Mouse (Mus musculus): ENCODE results near the gene Gm20518. TPM values are rescaled to one million over a fixed set of nuclear protein-coding genes. Genes with fewer than 3 reads are reported as not detected.

Gene Gm20518
- total RNA-seq (2021) = 1 to 10 TPM; 2.4 to 2.7 TPM

DNA sequence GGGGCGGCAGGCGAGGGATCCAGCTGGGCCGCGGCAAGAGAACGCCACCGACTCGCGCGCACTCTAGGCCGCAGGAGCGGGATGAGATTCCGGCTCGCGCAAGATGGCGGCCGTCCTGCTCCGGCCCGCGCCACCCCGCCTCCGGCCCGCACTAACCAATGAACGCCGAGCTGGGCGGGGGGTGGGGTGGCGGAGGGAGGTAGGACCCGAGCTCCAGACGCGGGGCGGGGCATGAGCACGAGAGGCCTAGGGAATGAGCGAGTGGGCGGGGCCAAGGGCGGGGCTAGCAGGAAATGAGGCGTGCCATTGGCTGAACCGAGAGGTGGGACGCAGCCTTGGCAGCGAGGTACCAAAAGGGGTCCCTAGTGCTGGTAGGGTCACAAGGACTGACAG, at the start of gene Gm20518:
Gene Gm20518 (minus strand): TSS at position 105 of the 393 bp plus-strand sequence.
- DNase-seq (ENCODE audit: extremely low spot score in 1 of 2, low spot score in 1 of 2) = peak; percentile 91 to 95

DNA sequence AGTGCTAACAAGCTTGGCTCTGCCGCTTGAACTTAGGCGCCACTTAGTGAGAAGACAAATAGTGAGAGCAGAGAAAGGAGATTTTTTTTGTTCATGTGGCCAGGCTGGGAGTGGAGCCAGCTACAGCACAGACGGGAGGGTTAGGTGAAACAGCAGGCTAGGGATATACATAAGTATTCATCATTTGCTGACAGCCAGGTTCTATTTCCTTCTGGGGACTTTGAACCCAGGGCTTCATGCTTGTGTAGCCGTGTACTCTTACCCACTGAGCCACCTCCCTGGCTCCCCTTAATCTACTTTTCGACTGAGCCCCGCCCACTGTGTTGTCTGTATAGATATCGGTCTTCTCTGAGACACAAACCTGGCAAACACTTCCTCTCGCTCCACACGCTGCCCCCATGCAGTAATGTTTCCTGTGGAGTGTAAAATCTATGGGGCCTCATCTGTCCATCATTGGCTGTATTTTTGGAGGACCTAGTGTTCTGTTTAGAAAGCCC, 47.8 kb upstream of the Gm20518 start:
- no peak for DNase-seq (ENCODE audit: extremely low spot score in 1 of 2, low spot score in 1 of 2)

DNA sequence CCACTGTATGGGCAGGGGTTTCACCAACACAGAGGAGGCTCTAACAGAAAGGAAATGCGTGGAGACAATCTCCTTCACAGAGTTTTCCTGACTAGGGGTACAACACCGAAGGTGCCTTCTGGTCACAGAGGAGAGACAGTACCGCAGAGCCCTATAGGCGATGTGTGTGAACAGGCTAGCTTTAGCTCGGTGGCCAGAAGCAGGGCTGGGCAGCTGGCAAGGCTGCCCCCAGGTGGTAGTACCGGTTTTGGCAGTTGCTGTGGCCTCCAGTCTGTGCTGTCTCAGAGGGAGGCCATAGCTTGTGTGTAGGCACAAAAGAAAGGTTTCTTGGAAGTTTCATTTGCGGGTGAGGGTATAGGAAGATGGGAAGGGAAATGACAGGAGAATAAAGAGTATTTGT, 47.4 kb upstream of the Gm20518 start:
- DNase-seq (ENCODE audit: extremely low spot score in 1 of 2, low spot score in 1 of 2) = peak in 1 of 2 experiments; percentile 52

DNA sequence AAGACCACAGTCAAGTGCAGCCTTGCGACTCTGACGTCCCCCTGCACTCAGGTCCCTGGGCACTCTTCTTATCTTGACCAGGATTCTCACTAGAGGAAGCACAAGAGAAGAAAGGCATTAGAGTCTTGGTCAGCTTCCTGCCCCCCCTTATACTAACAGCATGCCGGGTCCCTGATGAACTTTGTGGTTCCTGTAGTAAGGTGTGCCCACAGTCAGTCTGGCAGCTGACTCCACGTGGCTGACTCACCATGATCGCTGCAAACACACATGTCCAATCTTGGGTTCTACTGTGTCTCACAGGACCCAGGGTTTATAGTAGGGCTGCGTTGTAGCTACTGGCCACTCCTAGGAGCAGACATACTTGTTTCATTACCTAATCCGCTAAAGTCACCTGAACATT, 46.7 kb upstream of the Gm20518 start:
- DNase-seq (ENCODE audit: extremely low spot score in 1 of 2, low spot score in 1 of 2) = no peak

DNA sequence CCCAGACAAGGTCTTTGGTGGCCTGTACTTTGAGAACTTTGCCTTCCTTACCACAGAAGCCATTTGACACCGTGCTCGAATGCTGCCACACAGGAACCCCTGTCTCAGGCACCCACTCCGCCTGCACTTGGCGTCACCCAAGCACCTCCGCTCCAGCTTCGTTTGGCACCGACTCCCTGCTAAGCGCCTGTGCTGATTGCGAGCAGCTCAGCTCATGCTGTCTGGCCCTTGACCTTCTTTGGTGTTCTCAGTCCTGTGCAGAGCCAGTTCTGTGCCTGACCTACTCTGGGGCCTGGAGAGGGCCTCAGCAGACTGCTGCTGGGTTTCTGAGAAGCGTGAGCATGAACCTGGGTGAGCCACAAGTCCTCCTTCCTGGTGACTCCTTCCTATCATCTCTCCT, 45.3 kb upstream of the Gm20518 start:
- no peak for DNase-seq (ENCODE audit: extremely low spot score in 1 of 2, low spot score in 1 of 2)

DNA sequence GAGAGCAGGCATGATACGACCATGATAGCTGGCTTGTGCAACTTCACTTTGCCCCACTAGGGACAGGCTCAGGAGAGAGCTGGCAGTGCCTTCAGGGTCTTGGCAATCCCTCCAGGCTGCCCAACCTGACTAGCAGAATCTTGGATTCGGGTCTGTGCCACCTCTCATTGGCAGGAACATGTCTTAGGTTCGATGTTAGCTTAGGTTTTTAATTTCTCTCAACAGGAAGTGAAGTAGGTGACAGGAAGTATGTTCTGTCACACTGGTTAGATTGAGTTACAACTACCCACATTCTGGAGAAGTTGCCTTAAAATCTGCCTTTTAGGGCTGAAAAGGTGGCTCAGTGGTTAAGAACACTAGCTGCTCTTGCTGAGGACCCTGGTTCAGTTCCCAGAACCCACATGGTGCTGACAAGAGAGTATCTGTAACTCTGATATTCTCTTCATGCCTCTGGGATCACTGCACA, 43.0 kb upstream of the Gm20518 start:
- no peak for DNase-seq (ENCODE audit: extremely low spot score in 1 of 2, low spot score in 1 of 2)

DNA sequence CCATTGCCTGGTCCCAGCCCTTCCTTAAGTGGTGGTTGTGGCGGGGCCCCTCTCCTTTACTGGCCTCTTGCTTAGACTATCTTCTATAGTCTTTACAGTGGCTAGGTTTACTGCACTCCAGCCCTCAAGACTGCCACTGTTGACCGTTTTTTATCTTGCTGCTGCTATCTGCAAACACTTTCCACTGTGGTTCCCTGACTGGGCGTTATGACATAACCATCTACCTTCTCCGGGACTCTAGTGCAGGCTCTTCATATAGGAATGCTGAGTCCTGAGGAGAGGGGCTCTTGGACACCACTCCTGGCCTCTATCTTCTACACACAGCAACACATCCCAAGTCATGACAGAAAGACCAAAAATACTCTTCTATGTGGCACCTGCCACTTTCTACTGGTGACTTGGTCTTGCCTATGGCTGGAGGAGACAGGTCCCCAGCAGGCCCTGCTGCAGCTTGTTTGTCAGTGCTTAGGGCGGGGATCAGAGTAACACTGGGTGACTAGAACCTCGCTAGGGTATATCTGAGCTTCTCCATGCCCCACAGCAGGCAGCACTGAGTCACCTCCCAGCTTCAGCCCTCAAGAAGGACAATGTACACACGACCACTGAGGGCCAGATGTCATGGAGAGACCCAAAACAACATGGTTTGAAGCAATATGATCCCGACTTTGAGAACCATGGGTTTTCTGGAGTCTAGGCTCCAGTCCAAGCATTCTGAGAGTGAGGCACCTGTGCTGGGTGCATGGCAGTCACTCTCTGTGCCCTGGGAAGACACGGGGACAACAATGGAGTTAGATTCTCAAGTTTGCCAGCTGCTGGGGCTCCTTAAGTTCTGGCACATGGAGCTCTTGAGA, 42.3 kb upstream of the Gm20518 start:
- DNase-seq (ENCODE audit: extremely low spot score in 1 of 2, low spot score in 1 of 2) = no peak

DNA sequence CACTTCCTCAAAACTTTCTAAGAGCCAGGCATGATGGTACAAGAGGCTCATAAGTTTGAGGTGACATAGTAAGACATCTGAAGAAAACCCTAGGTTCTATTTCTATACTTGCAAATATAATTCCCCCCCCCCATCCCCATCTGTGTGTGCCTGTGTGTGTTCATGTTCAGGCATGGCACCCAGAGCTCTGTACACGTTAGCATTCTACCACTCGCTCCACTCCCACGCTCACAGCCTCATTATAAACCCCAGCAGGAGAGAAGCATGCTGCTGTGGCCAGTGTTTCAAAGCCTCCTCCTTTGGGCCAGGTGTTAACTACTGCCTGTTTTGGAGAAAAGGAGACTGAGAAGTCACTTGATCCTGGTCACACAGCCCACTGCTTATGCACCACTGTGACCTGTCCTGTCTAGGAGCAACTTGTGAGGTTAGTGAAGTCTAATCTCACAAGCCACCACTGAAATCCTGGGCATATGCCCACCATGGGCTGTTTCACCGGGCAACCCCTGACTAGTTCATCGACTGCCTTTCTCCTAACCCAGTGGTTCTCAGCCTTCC, 40.5 kb upstream of the Gm20518 start:
- no peak for DNase-seq (ENCODE audit: extremely low spot score in 1 of 2, low spot score in 1 of 2)

DNA sequence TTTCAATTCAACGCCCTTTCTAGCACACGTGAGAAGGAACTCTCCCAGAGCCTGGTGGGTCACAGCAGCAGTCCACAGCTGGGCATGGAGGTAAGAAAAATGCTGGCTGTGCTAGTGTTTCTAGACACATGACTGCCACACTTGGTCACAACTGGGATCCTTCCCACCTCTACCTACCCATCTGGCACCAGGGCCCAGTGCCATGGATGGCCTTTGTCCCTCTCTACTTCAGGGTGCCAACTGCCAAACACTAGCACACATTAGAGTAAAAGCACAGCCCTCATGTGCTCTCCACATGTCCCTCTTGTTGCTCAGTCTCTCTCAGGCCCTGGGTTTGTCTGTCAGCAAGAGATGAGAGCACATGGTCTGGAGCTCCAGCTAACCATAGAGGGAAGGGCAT, 38.2 kb upstream of the Gm20518 start:
- DNase-seq (ENCODE audit: extremely low spot score in 1 of 2, low spot score in 1 of 2) = no peak

DNA sequence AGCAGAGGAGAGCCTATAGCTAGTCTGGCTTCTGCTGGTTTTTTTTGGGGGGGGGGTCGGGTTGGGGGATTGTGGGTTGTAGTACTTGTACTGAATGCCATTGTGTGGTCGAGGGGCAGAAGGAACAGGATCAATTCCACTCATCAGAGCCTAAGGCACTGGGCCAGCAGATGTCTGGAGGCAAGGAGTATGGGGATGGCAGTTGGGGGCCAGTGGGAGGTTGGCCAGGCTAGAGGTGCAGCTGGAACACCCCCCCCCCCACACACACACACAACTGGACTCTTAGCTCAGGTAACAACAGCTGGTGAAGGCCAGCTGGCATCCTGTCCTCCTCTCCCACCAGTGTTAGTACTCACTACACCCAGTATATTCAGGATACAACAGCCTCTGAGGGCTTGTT, 37.7 kb upstream of the Gm20518 start:
- DNase-seq (ENCODE audit: extremely low spot score in 1 of 2, low spot score in 1 of 2) = no peak

DNA sequence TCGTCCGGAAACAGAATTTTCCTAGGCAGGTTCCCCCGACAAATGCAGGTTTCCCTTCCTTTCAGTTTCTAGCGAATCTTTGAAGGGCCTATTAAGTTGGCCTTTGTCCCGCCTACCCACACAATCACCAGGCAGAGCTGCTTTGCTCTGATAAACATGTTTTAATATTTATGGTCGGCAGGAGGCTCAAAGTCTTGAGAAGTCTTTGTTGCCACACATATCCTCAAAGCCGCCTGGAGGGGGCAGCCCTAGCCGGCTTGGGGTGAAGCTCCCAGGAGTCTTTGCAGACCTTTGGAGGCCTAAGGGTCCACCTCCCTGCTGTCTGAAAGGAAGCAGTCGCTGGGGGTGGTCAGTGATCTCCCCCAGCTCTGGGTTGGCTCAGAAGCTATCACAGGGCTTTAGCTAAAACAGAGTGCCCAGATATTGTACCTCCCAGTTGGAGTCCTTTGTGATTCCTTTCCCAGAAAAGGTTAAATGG, 37.2 kb upstream of the Gm20518 start:
- peak in 1 of 2 experiments; percentile 43 for DNase-seq (ENCODE audit: extremely low spot score in 1 of 2, low spot score in 1 of 2)

DNA sequence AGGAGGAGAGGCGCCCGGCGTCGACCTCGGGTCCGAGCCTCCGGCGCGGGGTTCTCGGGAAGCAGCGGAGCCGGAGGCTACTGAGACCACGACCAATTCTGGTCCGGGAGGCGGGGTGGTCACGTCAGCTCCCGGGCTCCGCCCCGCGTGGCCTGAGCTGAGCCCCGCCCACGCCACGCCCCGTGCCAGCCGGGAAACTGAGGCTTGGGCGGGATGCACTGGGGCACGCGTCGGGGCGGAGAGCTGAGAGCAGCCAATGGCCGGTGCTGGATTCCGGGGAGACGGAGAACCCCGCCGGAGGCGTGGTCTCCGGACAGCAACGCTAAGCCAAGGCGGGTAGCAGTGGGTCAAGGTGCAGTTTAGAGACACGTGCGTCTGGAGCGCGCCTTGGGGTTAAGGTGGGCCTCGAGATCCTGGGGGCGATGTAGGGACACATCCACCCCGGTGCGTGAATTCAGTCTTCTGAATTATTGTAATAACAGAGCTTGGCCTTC, 36.7 kb upstream of the Gm20518 start, which contains the start of gene Slc25a1:
Gene Slc25a1 (minus strand): TSS at position 133 of the 494 bp plus-strand sequence.
- peak; percentile 72 to 77 for DNase-seq (ENCODE audit: extremely low spot score in 1 of 2, low spot score in 1 of 2)

DNA sequence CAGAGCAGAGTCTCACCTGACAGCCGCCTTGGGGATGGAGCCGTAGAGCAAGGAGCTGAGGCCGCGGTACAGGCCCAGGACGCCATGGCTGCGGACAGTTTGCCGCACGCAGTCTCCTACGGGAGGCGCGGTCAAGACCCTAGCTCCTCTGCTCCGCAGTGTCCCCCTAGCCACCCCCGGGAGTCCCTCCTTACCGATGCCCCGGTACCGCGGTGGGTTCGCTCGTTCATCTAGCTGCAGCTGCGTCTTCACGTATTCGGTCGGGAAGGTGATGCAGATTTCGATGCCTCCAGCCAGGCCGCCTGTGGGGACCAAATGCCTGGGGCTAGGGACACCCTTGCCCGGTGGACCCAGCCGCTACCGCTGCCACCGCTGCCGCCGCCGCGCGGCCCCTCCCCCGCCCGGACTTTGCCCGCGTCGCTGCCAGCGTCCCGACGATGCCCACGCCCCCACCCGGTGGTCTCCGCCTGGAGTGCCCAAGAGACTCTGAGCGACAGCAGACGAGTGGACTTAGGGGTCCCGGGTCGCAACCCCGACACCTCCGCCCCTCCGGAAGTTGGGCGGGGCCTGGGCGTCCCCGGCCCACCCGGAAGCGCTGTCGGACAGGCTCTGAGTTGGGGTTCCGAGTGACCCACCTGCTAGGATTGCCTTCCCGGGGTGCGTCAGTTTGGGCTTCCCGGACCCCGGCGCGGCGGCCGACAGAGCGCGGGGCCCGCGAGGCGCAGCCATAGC, 36.0 kb upstream of the Gm20518 start:
- DNase-seq (ENCODE audit: extremely low spot score in 1 of 2, low spot score in 1 of 2) = peak; percentile 40 to 42

DNA sequence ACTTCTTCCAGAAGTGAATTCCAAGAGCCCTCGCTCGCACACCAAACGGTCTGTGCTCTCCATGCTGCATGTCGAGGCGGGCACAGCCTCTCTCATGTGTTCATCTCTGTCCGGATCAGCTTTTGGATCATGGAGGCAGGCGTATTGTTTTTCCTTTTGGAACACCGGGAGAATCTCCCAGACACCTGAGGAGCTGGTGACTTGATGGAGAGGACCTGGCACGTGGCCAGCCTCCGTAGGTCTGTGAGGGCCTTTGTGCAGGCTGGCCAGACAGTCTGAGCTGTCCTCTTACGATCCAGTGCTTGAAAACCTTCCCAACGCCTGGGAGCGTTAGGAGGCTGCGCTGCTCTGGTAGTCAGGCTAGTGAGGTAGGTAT, 30.7 kb upstream of the Gm20518 start:
- DNase-seq (ENCODE audit: extremely low spot score in 1 of 2, low spot score in 1 of 2) = no peak

DNA sequence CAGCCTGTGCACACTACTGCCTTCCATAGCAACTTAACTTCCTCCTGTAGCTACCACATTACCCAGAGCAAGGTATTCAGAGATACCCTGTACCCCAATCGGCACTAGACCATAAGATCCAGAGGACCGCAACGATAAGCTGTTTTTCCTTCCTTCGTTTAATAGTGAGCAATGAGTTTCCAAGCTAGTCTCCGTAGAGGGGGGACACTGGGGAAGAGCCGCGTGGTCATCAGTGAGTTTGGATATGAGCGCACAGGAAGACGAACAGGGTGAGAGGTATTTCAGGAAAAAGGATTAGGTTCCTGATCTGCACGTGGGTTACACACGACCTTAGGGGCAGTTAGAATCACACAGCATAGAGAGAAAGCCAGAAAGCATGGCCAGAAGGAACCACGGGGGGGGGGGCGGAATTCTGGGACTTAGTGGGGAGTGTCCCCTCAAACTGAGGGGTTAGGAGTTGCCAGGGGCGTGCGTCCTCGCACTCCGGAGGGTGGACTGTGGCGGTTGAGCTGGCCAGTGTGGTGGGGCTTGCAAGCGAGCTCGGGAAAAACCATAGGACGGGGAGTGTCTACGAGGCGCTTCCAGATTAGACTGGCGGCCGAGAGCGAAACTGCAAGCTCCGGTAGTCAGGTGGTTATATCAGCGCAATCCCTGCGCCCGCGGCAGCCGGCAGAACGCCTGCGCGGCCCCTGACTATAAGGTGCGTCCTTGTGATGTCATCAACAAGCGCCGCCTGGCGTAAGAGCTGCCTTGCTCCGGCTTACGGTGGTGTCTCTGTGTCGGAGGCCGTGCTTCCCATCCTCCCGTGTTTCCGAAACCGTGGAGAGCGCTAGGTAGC, 30.1 kb upstream of the Gm20518 start:
- peak; percentile 91 to 96 for DNase-seq (ENCODE audit: extremely low spot score in 1 of 2, low spot score in 1 of 2)

DNA sequence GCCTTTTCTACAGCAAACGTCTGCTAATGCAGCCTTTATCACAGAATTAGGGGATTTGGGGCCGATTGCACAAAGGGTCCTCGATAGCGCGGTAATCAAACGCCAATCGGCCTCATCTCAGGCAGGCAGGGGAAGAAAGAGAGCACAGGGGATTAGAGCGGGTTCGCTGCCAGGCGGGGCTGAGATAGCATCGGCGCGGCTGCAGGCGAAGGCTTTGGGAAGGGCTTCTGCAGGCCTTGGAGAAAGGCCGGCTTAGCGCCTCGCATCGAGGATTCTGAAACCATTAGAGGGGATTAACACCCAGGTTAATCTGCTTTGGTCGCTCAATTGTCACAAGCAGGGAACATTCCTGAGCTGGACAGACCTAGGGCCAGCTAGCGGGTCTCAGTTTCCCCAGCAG, 29.1 kb upstream of the Gm20518 start:
- no peak for DNase-seq (ENCODE audit: extremely low spot score in 1 of 2, low spot score in 1 of 2)

DNA sequence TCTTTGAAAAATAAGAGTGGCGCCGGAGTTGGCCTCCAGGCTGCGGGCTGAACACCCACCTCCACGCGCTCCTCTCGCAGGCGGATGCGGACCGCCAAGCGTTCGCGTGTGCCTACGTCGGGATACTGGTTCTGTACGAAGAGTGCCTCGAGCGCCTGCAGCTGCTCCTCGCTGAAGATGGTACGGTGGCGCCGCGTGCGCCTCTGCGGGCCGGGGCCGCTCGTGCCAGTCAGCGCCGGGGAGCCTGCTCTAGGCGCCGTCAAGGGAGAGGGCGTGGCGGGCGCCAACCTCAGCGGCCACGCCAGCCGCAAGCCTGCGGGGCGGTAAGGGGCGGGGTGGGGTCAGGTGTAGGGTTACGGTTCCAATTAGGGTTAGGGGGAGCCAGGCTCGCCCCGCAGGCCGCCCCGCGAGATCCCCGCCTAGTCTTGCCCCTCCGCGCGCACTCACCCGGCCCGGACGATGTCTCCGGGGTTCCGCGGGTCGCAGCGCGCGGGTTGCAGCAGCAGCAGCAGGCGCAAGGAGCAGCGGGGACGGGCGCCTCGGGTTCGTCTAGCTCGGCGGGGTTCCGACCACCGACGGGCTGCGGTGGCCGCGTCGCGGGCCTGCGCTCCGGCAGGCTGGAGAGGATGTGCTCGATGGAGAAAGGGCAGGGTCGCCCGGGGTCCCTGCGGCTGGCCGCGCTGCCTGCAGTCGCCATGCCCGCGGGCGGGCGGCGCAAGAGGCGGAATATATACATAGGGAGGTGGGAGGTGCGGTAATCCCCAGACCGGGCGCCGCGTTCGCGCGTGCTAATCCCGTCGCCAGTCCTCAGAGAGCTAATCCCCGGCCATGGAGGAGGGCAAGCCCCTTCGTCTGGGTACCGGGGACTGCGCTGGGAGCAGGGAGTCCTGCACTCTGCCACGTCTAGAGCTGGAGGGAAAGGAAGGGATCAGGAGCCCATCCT, 23.1 kb upstream of the Gm20518 start, which contains the start of gene Gsc2:
Gene Gsc2 (minus strand): TSS at position 753 of the 943 bp plus-strand sequence.
- no peak for DNase-seq (ENCODE audit: extremely low spot score in 1 of 2, low spot score in 1 of 2)

DNA sequence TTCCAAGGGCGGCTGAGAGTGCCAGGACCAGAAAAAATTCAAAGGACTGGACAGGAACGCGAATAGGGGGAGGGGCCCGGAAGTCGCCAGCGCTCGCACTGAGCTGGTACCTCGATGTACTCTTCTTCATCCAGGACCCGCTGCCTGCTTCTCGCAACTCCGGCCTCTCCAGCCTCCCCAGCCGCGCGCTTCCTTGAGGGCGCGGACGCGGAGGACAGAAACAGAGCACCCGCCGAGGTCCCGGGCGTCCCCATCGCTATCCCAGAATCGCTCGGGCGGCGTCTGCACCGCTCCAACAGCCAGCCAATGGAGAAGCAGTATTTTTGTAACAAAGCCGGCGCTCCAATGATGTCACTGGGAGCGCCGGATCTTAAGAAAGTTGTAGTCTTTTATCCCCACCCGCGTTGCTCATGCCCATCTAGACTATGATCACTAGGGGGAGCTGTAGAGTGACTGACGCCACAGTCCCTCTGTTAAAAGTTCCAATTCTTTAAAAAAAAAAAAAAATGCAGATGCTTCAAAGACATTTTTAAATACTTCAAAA, 19.7 kb upstream of the Gm20518 start, which contains the start of gene Ess2:
Gene Ess2 (minus strand): TSS at position 297 of the 544 bp plus-strand sequence.
- peak; percentile 75 to 83 for DNase-seq (ENCODE audit: extremely low spot score in 1 of 2, low spot score in 1 of 2)
